8 mouse cellular contexts compared by ENCODE assay signal in the genomic region with DNA sequence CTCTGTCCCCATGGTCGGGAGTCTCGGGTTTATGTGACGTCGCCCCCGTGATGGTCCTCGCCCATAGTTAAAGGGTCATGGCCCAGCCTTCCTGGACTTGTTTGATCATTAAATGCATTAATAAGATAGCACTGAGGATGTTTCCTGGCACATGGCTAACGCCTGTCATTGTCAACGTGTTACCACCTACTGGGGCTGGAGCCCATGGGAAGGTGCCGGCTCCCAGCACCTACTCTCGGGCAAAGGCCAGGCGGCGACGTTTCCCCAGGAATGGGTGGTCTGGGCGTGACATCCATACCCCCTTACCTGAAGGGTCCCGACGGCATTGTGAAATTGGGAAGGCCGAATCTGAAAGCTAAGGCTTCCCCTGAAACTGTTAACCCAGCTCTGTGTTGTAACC. TPM values are rescaled to one million over a fixed set of nuclear protein-coding genes. Genes with fewer than 3 reads are reported as not detected.
DNase-seq lines count a peak whose midpoint lies in the region; ATAC-seq and TF ChIP-seq lines count a peak whose summit lies in the region.

No protein-coding gene starts in this region.

- peak overlapping the region; percentile 89 for H3K4me2 ChIP-seq in limb, embryonic 14.5 days (replicated peaks; ENCODE audit: low read depth, low read length, severe bottlenecking)
- H3K4me2 ChIP-seq in stomach, postnatal 0 days (replicated peaks; ENCODE audit: low read depth) = peak overlapping the region; percentile 86

- TF ChIP-seq CTCF in cerebellum, adult 2 months (IDR thresholded peaks at IDR 0.05; ENCODE audit: borderline replicate concordance, insufficient read depth, low read depth, low read length) = no peak
- TF ChIP-seq CTCF in testis, adult 2 months (IDR thresholded peaks at IDR 0.05; ENCODE audit: control insufficient read depth, insufficient read depth, insufficient replicate concordance, low read depth, low read length) = no peak
- TF ChIP-seq CTCF in stomach, postnatal 0 days (IDR thresholded peaks at IDR 0.05; ENCODE audit: low read depth) = no peak

- H3K36me3 ChIP-seq in testis, adult 2 months (ENCODE audit: control insufficient read depth, insufficient read depth, low read length) = no peaks in the 10 kb centered on the region
- peaks cover 21% of the 10 kb centered on the region for H3K36me3 ChIP-seq in limb, embryonic 14.5 days (ENCODE audit: control insufficient read depth, insufficient read depth, low read length)
- H3K36me3 ChIP-seq in stomach, postnatal 0 days (ENCODE audit: control insufficient read depth, insufficient read depth, low read length) = peaks cover 3% of the 10 kb centered on the region; the same call in 1 of the 2 replicates

- H3K27ac ChIP-seq in cerebellum, adult 2 months (ENCODE audit: insufficient read depth, low read length) = 0 out of 2 replicates have a peak overlapping the region, but pooled peaks have one; percentile 12
- H3K27ac ChIP-seq in testis, adult 2 months (ENCODE audit: control insufficient read depth, insufficient read depth, low read depth, low read length) = peak overlapping the region; percentile 90
- peak overlapping the region; percentile 80 for H3K27ac ChIP-seq in limb, embryonic 14.5 days (replicated peaks; ENCODE audit: low read depth, low read length)
- peak overlapping the region; percentile 77 for H3K27ac ChIP-seq in stomach, postnatal 0 days (replicated peaks)

- H3K9me3 ChIP-seq in limb, embryonic 14.5 days (ENCODE audit: control insufficient read depth, low read length) = no peaks in the 10 kb centered on the region
- no peaks in the 10 kb centered on the region for H3K9me3 ChIP-seq in stomach, postnatal 0 days (ENCODE audit: control insufficient read depth, low read length)

- no peak for DNase-seq in cerebellum, adult 2 months
- DNase-seq in cerebellum, adult 18-20 months = no peak
- DNase-seq in testis, postnatal 14 days (ENCODE audit: low spot score) = no peak
- no peak for DNase-seq in limb, embryonic 14.5 days (ENCODE audit: low spot score)
- DNase-seq in stomach, postnatal 0 days (ENCODE audit: low spot score) = no peak
- DNase-seq in Muller cell, postnatal 12 days (ENCODE audit: inconsistent ontology term) = no peak
- DNase-seq in embryo, embryonic 11 days = no peak

- H3K4me1 ChIP-seq in cerebellum, adult 2 months (ENCODE audit: control insufficient read depth, insufficient read depth, low read length) = peaks cover 5% of the 10 kb centered on the region; the same call in 1 of the 2 replicates
- peaks cover 7% of the 10 kb centered on the region for H3K4me1 ChIP-seq in testis, adult 2 months (ENCODE audit: control insufficient read depth, insufficient read depth, low read length)
- no peaks in the 10 kb centered on the region for H3K4me1 ChIP-seq in limb, embryonic 14.5 days (ENCODE audit: control insufficient read depth, insufficient read depth, low read length)
- no peaks in the 10 kb centered on the region for H3K4me1 ChIP-seq in stomach, postnatal 0 days (replicated peaks; ENCODE audit: control insufficient read depth, insufficient read depth)

- TF ChIP-seq POLR2A in cerebellum, adult 2 months (IDR thresholded peaks at IDR 0.05; ENCODE audit: borderline replicate concordance, insufficient read depth, low read length) = no peak
- TF ChIP-seq POLR2A in testis, adult 2 months (IDR thresholded peaks at IDR 0.05; ENCODE audit: control insufficient read depth, low read depth, low read length) = no peak
- TF ChIP-seq POLR2A in limb, embryonic 14.5 days (IDR thresholded peaks at IDR 0.05; ENCODE audit: borderline replicate concordance, extremely low read depth, insufficient read depth, insufficient read length) = no peak

- H3K9ac ChIP-seq in limb, embryonic 14.5 days (ENCODE audit: low read depth, low read length, severe bottlenecking) = peak overlapping the region; percentile 66
- peak overlapping the region; percentile 73 for H3K9ac ChIP-seq in stomach, postnatal 0 days (ENCODE audit: low read length)

- H3K4me3 ChIP-seq in cerebellum, adult 2 months (replicated peaks; ENCODE audit: insufficient read depth, low read depth, low read length) = peak overlapping the region; percentile 81
- peak overlapping the region; percentile 91 for H3K4me3 ChIP-seq in testis, adult 2 months (ENCODE audit: control insufficient read depth, low read depth, low read length)
- peak overlapping the region; percentile 65 for H3K4me3 ChIP-seq in limb, embryonic 14.5 days (replicated peaks; ENCODE audit: low read length)
- H3K4me3 ChIP-seq in stomach, postnatal 0 days (ENCODE audit: low read depth, low read length) = peak overlapping the region; percentile 68

- 1% methylated on average over 17 of the region's 17 CpGs for WGBS in cerebellum, adult 2 months
- under 1% methylated on average over 17 of the region's 17 CpGs for WGBS in limb, embryonic 14.5 days
- under 1% methylated on average over 17 of the region's 17 CpGs for WGBS in stomach, postnatal 0 days

- TF ChIP-seq EP300 in stomach, postnatal 0 days (optimal IDR thresholded peaks at IDR 0.05) = no peak

- ATAC-seq in limb, embryonic 14.5 days (ENCODE audit: low FRiP score, low read depth) = no peak
- ATAC-seq in stomach, postnatal 0 days (ENCODE audit: low FRiP score, low TSS enrichment) = no peak; the same call in 1 of the 2 replicates

- no peaks in the 10 kb centered on the region for H3K27me3 ChIP-seq in cerebellum, adult 2 months (ENCODE audit: control insufficient read depth, insufficient read depth, low read length)
- no peaks in the 10 kb centered on the region for H3K27me3 ChIP-seq in testis, adult 2 months (ENCODE audit: control insufficient read depth, insufficient read depth, low read length)
- H3K27me3 ChIP-seq in limb, embryonic 14.5 days (ENCODE audit: control insufficient read depth, insufficient read depth, low read length) = no peaks in the 10 kb centered on the region
- H3K27me3 ChIP-seq in stomach, postnatal 0 days (ENCODE audit: control insufficient read depth, insufficient read depth, low read length) = no peaks in the 10 kb centered on the region

RNA-seq across cellular contexts. Expression of a gene that starts 0.8 kb away (rescaled TPM):
- polyA plus RNA-seq in cerebellum, adult 2 months (2012; rRNA removed) = 48.4 and 51.8 TPM in 2 replicates
- 117 and 129 TPM in 2 replicates for polyA plus RNA-seq in testis, adult 2 months (2012; rRNA removed)
- polyA plus RNA-seq in limb, embryonic 14.5 days (2012; rRNA removed) = 35.1 and 46.1 TPM in 2 replicates
- polyA plus RNA-seq in limb, embryonic 14.5 days (2014; fragmentation: Nextera tagmentation; extraction: Ambion mirVana) = 35.7 and 37.4 TPM in 2 replicates
- polyA plus RNA-seq in stomach, postnatal 0 days (2015; fragmentation: Nextera tagmentation; extraction: Ambion mirVana) = 39.2 and 45.6 TPM in 2 replicates

RNA-seq across cellular contexts. Expression of a gene that starts 41.1 kb away (rescaled TPM):
- polyA plus RNA-seq in cerebellum, adult 2 months (2012; rRNA removed) = 35.5 and 42.8 TPM in 2 replicates
- polyA plus RNA-seq in testis, adult 2 months (2012; rRNA removed) = 6.0 TPM in 2 replicates
- 63.6 and 66.8 TPM in 2 replicates for polyA plus RNA-seq in limb, embryonic 14.5 days (2012; rRNA removed)
- polyA plus RNA-seq in limb, embryonic 14.5 days (2014; fragmentation: Nextera tagmentation; extraction: Ambion mirVana) = 46.7 and 48.1 TPM in 2 replicates
- 9.9 and 11.4 TPM in 2 replicates for polyA plus RNA-seq in stomach, postnatal 0 days (2015; fragmentation: Nextera tagmentation; extraction: Ambion mirVana)

RNA-seq across cellular contexts. Expression of a gene that starts 59.1 kb away (rescaled TPM):
- 7.1 and 7.5 TPM in 2 replicates for polyA plus RNA-seq in cerebellum, adult 2 months (2012; rRNA removed)
- 8.6 and 10.9 TPM in 2 replicates for polyA plus RNA-seq in testis, adult 2 months (2012; rRNA removed)
- 32.2 and 39.3 TPM in 2 replicates for polyA plus RNA-seq in limb, embryonic 14.5 days (2012; rRNA removed)
- polyA plus RNA-seq in limb, embryonic 14.5 days (2014; fragmentation: Nextera tagmentation; extraction: Ambion mirVana) = 18.5 and 19.3 TPM in 2 replicates
- polyA plus RNA-seq in stomach, postnatal 0 days (2015; fragmentation: Nextera tagmentation; extraction: Ambion mirVana) = 59.0 and 61.4 TPM in 2 replicates

Comparison
In these comparisons a context has a peak if more than half of its experiments do, and no peak if none do; other contexts are left out.
1. H3K27ac ChIP-seq: peak in every context shown above with its lines; median percentile 90 in testis, adult 2 months; 80 in limb, embryonic 14.5 days; 77 in stomach, postnatal 0 days; 12 in cerebellum, adult 2 months.